Mouse (Mus musculus) MEL (cell line): Measurements from ENCODE around the gene Cp. TPM values are rescaled to one million over a fixed set of nuclear protein-coding genes. Genes with fewer than 3 reads are reported as not detected.

ENCODE experiments used
- DNase-seq: peaks from one replicate; pipeline ENCODE4 v3.0.0; 2011; ENCODE audit warnings: low read depth, low spot score
- H3K27ac ChIP-seq: 2 replicates; pipeline ENCODE4 v1.5.1; 2012; ENCODE audit warnings: low read depth, mild to moderate bottlenecking, control low read depth, low read length, moderate library complexity; ENCODE audit not compliant: control insufficient read depth
- H3K27me3 ChIP-seq, 2 experiments: fragments of 150-350 bp in 1 of 2; sonication (generic) in 1 of 2; 2 replicates each; pipeline ENCODE4 v1.6.1; 2012; ENCODE audit warnings: low read length in 2 of 2, mild to moderate bottlenecking in 2 of 2, improper control_type of control experiment in 1 of 2, moderate library complexity in 1 of 2; ENCODE audit not compliant: insufficient read depth in 2 of 2, control insufficient read depth in 1 of 2
- H3K36me3 ChIP-seq, 2 experiments: 2 replicates each; pipeline ENCODE4 v1.6.1; 2012 to 2014; ENCODE audit warnings: low read length in 2 of 2, improper control_type of control experiment in 1 of 2, inconsistent platforms in 1 of 2, mild to moderate bottlenecking in 1 of 2; ENCODE audit not compliant: insufficient read depth in 2 of 2, control insufficient read depth in 1 of 2
- H3K4me1 ChIP-seq, 2 experiments: fragments of 150-350 bp in 1 of 2; sonication (generic) in 1 of 2; 2 replicates each; pipeline ENCODE4 v1.6.1; 2012; ENCODE audit warnings: low read length in 2 of 2, improper control_type of control experiment in 1 of 2, mild to moderate bottlenecking in 1 of 2; ENCODE audit not compliant: insufficient read depth in 2 of 2, control insufficient read depth in 1 of 2
- H3K4me3 ChIP-seq, 2 experiments: fragments of 150-350 bp in 1 of 2; sonication (generic) in 1 of 2; 2 replicates each; pipeline ENCODE4 v1.5.1; 2012; ENCODE audit warnings: low read depth in 2 of 2, low read length in 2 of 2, mild to moderate bottlenecking in 2 of 2, moderate library complexity in 2 of 2, control low read depth in 1 of 2, improper control_type of control experiment in 1 of 2; ENCODE audit not compliant: control insufficient read depth in 1 of 2, insufficient read depth in 1 of 2
- H3K79me2 ChIP-seq: 2 replicates; pipeline ENCODE4 v1.6.1; 2012; ENCODE audit warnings: mild to moderate bottlenecking, low read length, moderate library complexity; ENCODE audit not compliant: control insufficient read depth, poor library complexity, insufficient read depth
- H3K9ac ChIP-seq: 2 replicates; pipeline ENCODE4 v1.6.1; 2012; ENCODE audit warnings: low read depth, mild to moderate bottlenecking, control low read depth, low read length, moderate library complexity; ENCODE audit not compliant: control insufficient read depth, poor library complexity, severe bottlenecking
- H3K9me3 ChIP-seq: fragments of 150-350 bp; sonication (generic); replicated peaks from 2 replicates; pipeline ENCODE4 v1.6.1; 2012; ENCODE audit warnings: mild to moderate bottlenecking, low read length, improper control_type of control experiment, moderate library complexity; ENCODE audit not compliant: insufficient read depth
- CHD1 ChIP-seq: IDR thresholded peaks from 2 replicates; pipeline ENCODE4 v1.6.1; 2012; ENCODE audit warnings: low read depth, mild to moderate bottlenecking, inconsistent platforms, low read length, improper control_type of control experiment
- EP300 ChIP-seq, 2 experiments: IDR thresholded peaks; 2 replicates each; pipeline ENCODE4 v1.6.1; 2011; ENCODE audit warnings: improper control_type of control experiment in 2 of 2, low read length in 2 of 2, low read depth in 1 of 2, mild to moderate bottlenecking in 1 of 2
- GATA1 ChIP-seq: IDR thresholded peaks from 2 replicates; pipeline ENCODE4 v1.6.1; 2011; ENCODE audit warnings: low read depth, low read length, improper control_type of control experiment
- MAFK ChIP-seq: IDR thresholded peaks from 2 replicates; pipeline ENCODE4 v1.6.1; 2011; ENCODE audit warnings: low read depth, mild to moderate bottlenecking, low read length, improper control_type of control experiment, borderline replicate concordance
- MEF2A ChIP-seq: IDR thresholded peaks from 2 replicates; pipeline ENCODE4 v1.6.1; 2014; ENCODE audit warnings: low read depth, mild to moderate bottlenecking, inconsistent platforms, low read length, improper control_type of control experiment; ENCODE audit not compliant: poor library complexity, insufficient replicate concordance, severe bottlenecking; ENCODE audit errors: extremely low read depth
- MYB ChIP-seq: IDR thresholded peaks from 2 replicates; pipeline ENCODE4 v1.6.1; 2011; ENCODE audit warnings: mild to moderate bottlenecking, low read depth, low read length, improper control_type of control experiment
- MYC ChIP-seq: IDR thresholded peaks from 2 replicates; pipeline ENCODE4 v1.6.1; 2011; ENCODE audit warnings: low read depth, mild to moderate bottlenecking, low read length, improper control_type of control experiment, moderate library complexity
- POLR2A ChIP-seq, 2 experiments: IDR thresholded peaks; 2 replicates each; pipeline ENCODE4 v1.6.1; 2011 to 2012; ENCODE audit warnings: low read length in 2 of 2, mild to moderate bottlenecking in 2 of 2, control low read depth in 1 of 2, improper control_type of control experiment in 1 of 2, low read depth in 1 of 2, moderate library complexity in 1 of 2; ENCODE audit not compliant: control insufficient read depth in 1 of 2, insufficient read depth in 1 of 2, poor library complexity in 1 of 2
- POLR2AphosphoS5 ChIP-seq: IDR thresholded peaks from 2 replicates; pipeline ENCODE4 v1.6.1; 2012; ENCODE audit warnings: low read depth, borderline replicate concordance, mild to moderate bottlenecking, inconsistent platforms, low read length, moderate library complexity, mixed read lengths
- RAD21 ChIP-seq: IDR thresholded peaks from 2 replicates; pipeline ENCODE4 v1.6.1; 2011; ENCODE audit warnings: mild to moderate bottlenecking, low read depth, low read length, improper control_type of control experiment
- SIN3A ChIP-seq: IDR thresholded peaks from 2 replicates; pipeline ENCODE4 v1.6.1; 2012; ENCODE audit warnings: low read length, improper control_type of control experiment, inconsistent platforms
- TBP ChIP-seq: IDR thresholded peaks from 2 replicates; pipeline ENCODE4 v1.8.0; 2011; ENCODE audit warnings: low read depth, low read length, improper control_type of control experiment
- TCF12 ChIP-seq: IDR thresholded peaks from 2 replicates; pipeline ENCODE4 v1.6.1; 2014; ENCODE audit warnings: low read depth, mild to moderate bottlenecking, inconsistent platforms, low read length, improper control_type of control experiment, moderate library complexity
- USF2 ChIP-seq, 2 experiments: IDR thresholded peaks; 2 replicates each; pipeline ENCODE4 v1.6.1; 2011 to 2012; ENCODE audit warnings: improper control_type of control experiment in 2 of 2, low read length in 2 of 2, borderline replicate concordance in 1 of 2, inconsistent platforms in 1 of 2, low read depth in 1 of 2, mild to moderate bottlenecking in 1 of 2; ENCODE audit not compliant: insufficient read depth in 1 of 2
- ZC3H11A ChIP-seq: IDR thresholded peaks from 2 replicates; pipeline ENCODE4 v1.6.1; 2012; ENCODE audit warnings: low read depth, mild to moderate bottlenecking, inconsistent platforms, low read length, improper control_type of control experiment
- ZMIZ1 ChIP-seq: IDR thresholded peaks from 2 replicates; pipeline ENCODE4 v1.6.1; 2012; ENCODE audit warnings: low read depth, mild to moderate bottlenecking, inconsistent platforms, low read length, improper control_type of control experiment, moderate library complexity
- ZNF384 ChIP-seq: IDR thresholded peaks from 2 replicates; pipeline ENCODE4 v1.6.1; 2012; ENCODE audit warnings: low read depth, mild to moderate bottlenecking, inconsistent platforms, low read length, improper control_type of control experiment
- polyA plus RNA-seq, 2 experiments: library from polyadenylated mRNA; stranded (reverse) in 1 of 2; unstranded in 1 of 2; fragments of >175 nt in 1 of 2; fragments of >200 nt in 1 of 2; gene quantifications; 2 replicates each; pipeline versions ENCODE4 v1.2.1 to v1.2.4; 2012; ENCODE audit warnings: low replicate concordance in 2 of 2, low read depth in 1 of 2; ENCODE audit not compliant: insufficient read length in 2 of 2, insufficient read depth in 1 of 2, missing spikeins in 1 of 2
- total RNA-seq: library from RNA; depleted of rRNA; stranded (reverse); fragments of 300-350 nt; gene quantifications from 2 replicates; pipeline ENCODE4 v1.2.3, GENCODE M21; 2012; rRNA removed

The Cp gene
- total and polyA plus RNA-seq, 3 experiments: 0.04 TPM; not detected in 2

DNA sequence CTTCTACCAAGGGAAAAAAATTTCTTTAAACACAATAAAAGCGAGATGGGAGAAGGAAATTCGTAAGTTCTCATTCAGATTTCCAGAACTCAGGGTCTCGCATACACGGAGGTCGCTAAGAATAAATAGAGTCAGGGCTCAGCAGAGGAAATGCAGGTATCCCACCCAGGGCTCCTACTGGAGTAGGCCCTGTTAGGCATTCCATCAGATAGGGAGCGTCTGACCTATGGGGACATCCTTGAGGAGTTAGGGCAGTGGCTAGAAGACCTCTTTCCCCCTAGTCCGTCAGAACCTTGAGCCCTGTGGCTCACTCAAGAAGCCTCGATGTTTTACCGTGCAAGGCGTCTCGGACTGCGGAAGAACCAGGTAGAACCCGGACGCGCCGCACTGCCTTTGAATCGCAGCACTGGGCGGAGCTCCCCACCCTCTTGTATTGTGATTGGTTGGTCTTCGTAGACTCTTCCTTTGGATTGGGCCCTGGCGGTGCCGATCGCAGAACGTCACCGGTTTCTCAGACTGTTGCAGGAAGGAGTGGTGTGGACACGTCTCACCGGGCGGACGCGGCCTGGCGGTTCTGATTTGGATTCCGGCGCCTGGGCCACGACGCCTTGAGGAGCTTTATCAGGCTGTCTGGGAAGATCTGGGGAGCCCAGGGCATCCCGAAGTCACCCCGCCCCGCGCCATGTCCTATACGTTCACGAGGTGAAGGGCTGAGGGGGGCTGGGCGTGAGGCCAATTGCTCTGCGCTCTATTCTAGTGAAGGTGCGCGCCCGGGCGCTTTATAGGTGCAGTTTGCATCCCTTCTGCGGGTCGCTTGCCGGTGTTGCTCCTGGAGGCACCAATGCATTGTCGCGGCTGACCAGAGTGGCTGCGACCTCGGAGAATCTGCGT, 100.7 kb downstream of the Cp start, which contains the start of gene Hltf (continued):
- 0 out of 2 replicates have a peak, but pooled peaks have one; percentile 32 for TF ChIP-seq MYC
- peak; percentile 82 for TF ChIP-seq SIN3A
- TF ChIP-seq USF2 (IDR thresholded peaks at IDR 0.05; ENCODE audit: borderline replicate concordance in 1 of 2, insufficient read depth in 1 of 2, low read depth in 1 of 2, low read length in 2 of 2): no peak

DNA sequence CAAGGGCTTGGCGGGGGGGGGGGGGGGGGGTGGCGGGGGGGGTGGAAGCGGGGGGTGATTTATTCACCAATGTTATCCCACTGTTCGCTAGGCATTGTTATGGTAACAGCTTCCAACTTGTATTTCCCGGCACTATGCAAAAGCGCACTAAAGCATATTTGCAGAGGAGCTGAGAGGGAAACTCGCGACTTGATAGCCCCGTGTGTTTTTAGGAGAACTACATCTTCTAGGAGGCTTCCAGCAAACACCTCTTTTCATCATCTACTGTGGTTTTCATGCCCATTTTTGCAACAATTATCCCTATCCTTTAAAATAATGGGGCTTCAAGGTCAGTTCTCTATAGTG, 101.3 kb downstream of the Cp start:
- H3K36me3 ChIP-seq: peaks cover 0 to 5% of the 10 kb centered on the region in 2 experiments; a peak in 2 of 4 replicates
- H3K79me2 ChIP-seq: peaks cover 7% of the 10 kb centered on the region
- peak overlapping the region; percentile 92 to 93 for H3K4me3 ChIP-seq
- TF ChIP-seq POLR2AphosphoS5 (no peak), MAFK (no peak), RAD21 (no peak), TCF12 (no peak), GATA1 (no peak), POLR2A (IDR thresholded peaks at IDR 0.05; ENCODE audit: control insufficient read depth in 1 of 2, insufficient read depth in 1 of 2, low read depth in 1 of 2, low read length in 2 of 2, poor library complexity in 1 of 2) (no peak), ZC3H11A (no peak), MEF2A (no peak), TBP (no peak), MYB (no peak), USF2 (IDR thresholded peaks at IDR 0.05; ENCODE audit: borderline replicate concordance in 1 of 2, insufficient read depth in 1 of 2, low read depth in 1 of 2, low read length in 2 of 2) (no peak), ZNF384 (no peak), CHD1 (no peak), EP300 (IDR thresholded peaks at IDR 0.05; ENCODE audit: low read depth in 1 of 2, low read length in 2 of 2) (no peak), ZMIZ1 (no peak), SIN3A (no peak)
- H3K9ac ChIP-seq: peak overlapping the region; percentile 82
- H3K27ac ChIP-seq: no peak overlapping the region
- H3K27me3 ChIP-seq: no peaks in the 10 kb centered on the region
- DNase-seq: peak; percentile 38
- no peaks in the 10 kb centered on the region for H3K9me3 ChIP-seq
- H3K4me1 ChIP-seq: 0 out of 4 replicates have a peak, but pooled peaks cover 0 to 2% of the 10 kb centered on the region in 2 experiments

Other genes with a start within 250 kb of the Cp start
- 7.0 and 9.2 TPM in 2 replicates for gene Hps3, start 78.3 kb downstream of the Cp start, total RNA-seq
- 10 to 100 TPM in 1 of 2 experiments, not detected in 1; 10.5 TPM for gene Hps3, start 78.3 kb downstream of the Cp start, polyA plus RNA-seq
- gene Hltf, start 100.8 kb downstream of the Cp start, total RNA-seq: 10.0 and 10.7 TPM in 2 replicates
- 1 to 10 TPM in 1 of 2 experiments, not detected in 1; 9.8 TPM for gene Hltf, start 100.8 kb downstream of the Cp start, polyA plus RNA-seq
- gene Gyg, start 198.3 kb downstream of the Cp start, total RNA-seq: 23.1 and 23.8 TPM in 2 replicates
- 100 to 1,000 TPM in 1 of 2 experiments, 10 to 100 TPM in 1; 41.0 to 207 TPM for gene Gyg, start 198.3 kb downstream of the Cp start, polyA plus RNA-seq